Mouse (Mus musculus) induced T-regulatory cell, adult 2 months (primary cell): ENCODE measurements around the gene Pex5.
"Not testable (repeated sequence)": the region's sequence is repeated elsewhere in the genome, so short reads cannot be mapped to it uniquely, and the experiment has no call there.

Source experiments
- DNase-seq: peaks from one replicate; pipeline ENCODE4 v3.0.0-alpha.2; 2012; ENCODE audit warnings: low read depth

Gene Pex5

DNA sequence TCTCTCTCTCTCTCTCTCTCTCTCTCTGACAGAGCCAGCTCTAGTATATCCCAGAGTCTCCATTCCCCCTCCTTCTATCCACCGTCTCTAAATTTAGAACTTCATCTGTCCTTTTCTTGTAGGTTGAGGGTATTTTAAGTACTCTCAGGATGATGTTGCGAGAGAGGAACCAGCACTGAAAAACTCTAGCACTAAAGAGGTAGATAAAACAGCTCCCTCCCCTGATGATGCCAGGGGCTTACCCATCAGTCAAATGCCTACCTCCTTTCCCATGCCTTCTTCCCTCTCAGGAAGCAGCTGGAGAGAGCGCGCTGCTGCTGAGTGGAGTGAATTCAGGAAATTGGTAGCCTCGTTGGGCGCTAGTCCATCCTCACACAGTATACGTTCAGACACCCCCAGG, 12.4 kb upstream of the Pex5 start:
- DNase-seq, result no peak

- DNase-seq, result no peak
These were observed 11.7 kb upstream of the Pex5 start for GRCm38 (mm10) chr6:124426604-124427003.

DNA sequence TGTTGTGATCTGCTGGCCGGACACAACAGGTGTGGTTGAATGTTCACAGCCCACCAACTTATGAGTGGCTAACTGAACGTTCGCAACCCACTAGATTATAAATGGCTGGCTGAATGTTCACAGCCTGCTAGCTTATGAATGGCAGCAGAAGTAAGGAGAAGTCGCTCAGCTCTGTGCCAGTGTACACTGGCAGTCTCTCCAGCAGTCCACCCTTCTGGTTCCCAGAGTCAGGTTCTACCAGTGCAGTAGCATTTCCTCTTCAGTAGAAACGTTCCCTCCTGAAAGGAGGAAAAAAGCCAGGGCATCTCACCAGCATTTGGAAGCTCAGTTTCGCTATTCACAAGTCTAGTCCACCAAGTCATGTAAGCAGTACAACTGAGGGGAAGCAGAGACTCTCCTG, 10.7 kb upstream of the Pex5 start:
- DNase-seq, result no peak

GRCm38 (mm10) chr6:124425042-124425441, 10.2 kb upstream of the Pex5 start:
- DNase-seq, result not testable (repeated sequence)

DNA sequence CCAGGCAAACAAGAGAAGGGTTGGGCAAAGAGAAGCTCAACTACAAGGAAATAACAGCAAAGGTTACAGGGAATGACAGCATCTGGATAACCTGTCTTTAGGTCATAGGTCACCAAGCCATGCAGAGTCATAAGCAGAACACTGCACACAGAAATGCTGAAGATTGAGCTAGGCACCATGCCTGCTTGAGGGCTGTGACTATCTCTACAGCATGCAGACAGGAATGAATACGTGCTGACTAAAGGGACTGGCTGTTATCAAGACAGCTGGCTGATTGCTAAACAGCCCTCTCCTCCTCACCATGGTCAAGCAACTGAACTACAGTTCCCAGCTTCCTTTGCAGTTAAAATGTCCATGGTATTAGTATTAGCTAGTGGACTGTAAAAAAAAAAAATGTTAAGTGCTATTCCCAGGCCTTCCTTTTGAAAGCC, 9.2 kb upstream of the Pex5 start:
- no peak for DNase-seq

DNA sequence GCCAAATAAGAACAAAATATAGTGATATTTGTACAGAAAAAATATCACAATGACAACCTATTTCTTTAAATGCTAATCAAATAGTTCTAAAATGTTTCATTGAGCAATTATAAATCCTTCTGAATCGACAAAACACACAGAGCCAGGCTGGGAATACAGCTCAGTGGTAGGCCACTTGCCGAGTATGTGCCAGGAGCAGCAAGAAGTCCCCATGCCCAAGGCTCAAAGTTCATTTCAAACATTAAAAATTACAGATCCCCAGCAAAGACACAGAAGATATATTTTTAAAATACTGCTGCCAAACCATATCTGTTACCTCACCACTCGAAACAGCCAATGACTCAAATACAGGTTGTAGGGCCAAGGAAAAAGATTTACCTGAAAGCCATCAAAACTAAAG, 3.8 kb upstream of the Pex5 start:
- no peak for DNase-seq

DNA sequence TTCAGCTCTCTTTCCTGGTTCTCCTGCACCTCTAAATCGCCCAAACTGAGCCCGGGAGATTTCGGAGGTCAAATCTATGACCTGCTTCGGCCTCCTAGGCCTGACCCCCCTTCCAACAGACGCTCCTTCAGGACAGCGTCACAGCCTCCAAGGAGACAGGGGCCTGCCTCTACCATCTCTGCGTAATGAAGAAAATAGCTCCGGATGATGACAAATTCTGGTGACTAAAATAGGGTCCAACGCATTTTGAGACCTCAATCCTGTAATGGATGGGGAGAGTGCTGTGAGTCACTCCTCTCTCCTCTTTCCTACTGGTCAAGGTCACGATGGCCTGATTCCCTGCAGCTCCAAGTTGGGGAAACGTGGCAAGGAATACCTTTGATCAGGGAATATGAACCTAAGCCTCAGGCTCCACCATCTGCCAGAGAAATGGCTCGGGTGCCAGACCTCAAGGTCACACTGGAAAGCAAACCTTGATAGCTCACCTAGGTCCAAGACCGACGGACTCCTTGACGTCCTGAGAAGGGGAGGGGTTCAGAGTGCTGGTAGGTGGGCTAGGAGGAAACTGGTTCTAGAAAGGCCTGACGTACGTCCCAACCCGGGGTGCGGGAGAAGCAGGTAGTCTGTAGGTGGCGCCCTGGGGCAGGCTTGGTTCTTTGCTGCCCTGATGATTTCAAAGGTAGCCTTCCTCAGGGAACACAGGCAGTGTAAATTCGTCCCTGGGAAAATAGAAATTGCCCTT, 651 bp upstream of the Pex5 start:
- peak; percentile 88 for DNase-seq

- DNase-seq, result peak; percentile 65
These were observed 529 bp downstream of the Pex5 start for GRCm38 (mm10) chr6:124414150-124414926.

- no peak for DNase-seq
These were observed 1.1 kb downstream of the Pex5 start for GRCm38 (mm10) chr6:124413770-124414149.

GRCm38 (mm10) chr6:124408355-124408754, 6.5 kb downstream of the Pex5 start:
- DNase-seq, result no peak

GRCm38 (mm10) chr6:124407180-124407579, 7.7 kb downstream of the Pex5 start:
- no peak for DNase-seq

GRCm38 (mm10) chr6:124406326-124406725, 8.5 kb downstream of the Pex5 start:
- no peak for DNase-seq

DNA sequence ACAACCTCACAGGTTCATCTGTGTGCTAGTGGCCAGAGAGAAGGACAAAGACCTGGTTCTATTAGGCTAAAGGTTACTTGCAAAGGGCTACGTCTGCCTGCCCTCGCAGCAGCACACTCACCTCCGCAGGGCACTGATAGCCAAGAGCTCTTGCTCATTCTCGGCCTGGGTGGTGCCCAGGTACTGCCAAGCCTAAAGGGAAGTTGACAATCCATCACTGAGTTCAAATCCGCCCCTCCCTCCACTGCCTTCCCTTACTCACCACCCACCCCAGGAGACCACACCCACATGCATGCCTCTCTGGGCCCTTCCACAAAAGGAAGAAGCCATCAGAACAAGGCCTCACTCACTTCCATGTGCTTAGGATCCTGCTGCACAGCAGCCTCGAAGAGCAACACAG, 15.1 kb downstream of the Pex5 start:
- DNase-seq, result no peak

DNA sequence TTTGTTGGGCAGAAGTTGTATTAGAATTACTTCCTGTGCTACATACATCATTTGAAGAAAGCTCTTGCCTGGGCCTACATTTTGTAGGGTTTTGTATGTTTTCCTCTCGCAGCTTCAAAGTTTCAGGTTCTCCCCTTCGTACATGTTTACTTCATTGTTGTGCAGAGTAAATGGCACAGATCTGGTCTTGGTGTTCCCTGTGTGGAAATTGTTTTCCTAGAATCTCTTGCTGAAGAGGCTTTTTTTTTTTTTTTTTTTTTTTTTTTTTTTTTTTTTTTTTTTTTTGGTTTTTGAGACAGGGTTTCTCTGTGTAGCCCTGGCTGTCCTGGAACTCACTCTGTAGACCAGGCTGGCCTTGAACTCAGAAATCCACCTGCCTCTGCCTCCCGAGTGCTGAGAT, 19.9 kb downstream of the Pex5 start:
- DNase-seq, result not testable (repeated sequence)

GRCm38 (mm10) chr6:124380142-124380541, 34.7 kb downstream of the Pex5 start:
- peak; percentile 62 for DNase-seq

DNA sequence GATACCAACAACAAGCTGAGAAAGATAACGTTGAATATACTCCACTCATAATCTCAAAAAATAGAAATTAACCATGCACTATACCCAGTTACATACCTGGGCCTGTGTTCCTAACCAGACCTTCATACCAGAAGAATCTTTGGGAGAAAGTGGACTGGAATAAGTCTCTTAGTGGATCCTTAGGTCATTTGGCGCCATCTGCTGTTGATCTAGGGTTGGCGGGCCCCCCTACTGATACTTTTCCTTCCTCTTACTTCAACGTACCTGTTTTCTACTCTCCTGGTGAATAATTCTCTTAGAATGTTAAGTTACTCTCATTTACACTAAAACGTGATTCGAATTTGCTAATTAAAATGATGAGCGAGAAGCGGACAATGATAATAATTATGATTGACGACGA, 35.5 kb downstream of the Pex5 start:
- DNase-seq, result peak; percentile 75

DNA sequence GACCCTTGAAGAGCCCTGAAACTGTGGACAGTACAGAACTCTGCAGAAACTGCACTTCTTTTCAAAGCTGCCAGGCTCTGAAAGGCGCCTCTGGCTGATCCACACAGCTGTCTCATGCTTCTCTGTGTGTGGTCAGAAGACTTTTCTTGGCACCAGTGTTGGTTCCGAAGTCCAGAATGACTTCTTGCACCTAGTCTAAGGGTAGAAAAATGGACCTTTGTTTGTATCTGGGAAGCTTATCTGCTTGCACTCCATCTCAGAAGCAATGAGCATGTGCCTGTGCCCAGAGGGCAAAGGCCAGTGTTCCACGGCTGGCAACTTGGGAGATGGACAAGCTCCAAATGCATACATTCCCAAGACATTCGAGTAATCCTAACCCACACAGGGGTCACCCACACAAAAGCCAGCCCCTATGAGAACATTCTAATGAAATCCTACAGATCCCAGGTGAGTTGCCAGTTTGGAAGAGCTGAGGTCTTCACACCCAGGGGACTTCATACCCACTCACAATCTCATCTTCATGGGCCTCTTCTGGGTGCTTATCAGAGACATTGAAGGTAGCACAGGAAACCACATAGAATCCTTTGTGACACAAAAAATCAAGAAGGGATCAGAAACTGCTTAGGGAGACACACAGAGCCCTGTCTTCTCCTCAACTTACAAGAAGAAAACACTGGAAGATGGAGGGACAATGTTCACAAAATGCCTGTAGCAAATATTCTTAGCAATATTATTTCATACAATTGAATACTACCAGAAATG, 37.2 kb downstream of the Pex5 start:
- DNase-seq, result no peak

DNA sequence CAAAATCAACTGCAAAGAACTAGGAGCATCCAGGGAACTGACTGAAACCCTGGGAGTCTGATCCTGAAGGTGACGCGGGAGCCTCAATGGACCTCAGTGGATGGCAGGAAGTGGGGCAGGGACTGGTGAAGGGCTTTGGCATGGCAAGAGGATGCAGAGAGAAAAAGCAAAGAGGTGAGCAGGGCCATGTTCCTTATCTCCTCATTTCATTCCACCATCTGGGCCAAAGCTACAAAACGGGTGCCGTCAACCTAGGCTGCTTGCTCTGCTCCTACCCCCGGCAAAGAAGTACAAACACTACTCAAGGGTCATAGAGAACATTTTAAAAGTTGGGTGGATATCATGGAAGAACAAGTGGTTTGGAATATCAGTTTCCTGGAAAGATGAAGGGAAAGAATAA, 38.6 kb downstream of the Pex5 start:
- peak; percentile 27 for DNase-seq

DNA sequence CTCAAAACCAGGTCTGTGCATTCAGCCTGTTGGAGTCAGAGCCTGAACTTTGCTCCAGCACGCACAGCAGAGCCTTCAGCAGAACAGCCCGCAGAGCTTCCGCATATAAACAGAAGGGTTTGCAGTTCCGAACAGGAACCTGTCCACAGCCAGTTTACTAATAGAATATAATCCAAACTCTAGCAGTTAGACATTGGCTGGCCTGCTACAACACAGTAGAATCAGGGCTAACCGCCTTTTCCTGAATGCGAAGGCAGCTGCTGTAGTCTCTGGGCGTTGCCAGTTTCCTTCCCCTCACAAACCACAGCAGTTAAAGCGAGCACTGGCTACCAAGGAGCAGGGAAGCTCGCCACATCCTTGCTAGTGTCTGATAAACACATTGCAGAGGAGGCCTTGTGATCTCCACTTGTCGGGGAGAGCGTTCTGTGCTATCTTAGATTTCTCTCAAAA, 39.4 kb downstream of the Pex5 start:
- peak; percentile 83 for DNase-seq

GRCm38 (mm10) chr6:124374683-124375082, 40.2 kb downstream of the Pex5 start:
- peak; percentile 10 for DNase-seq

GRCm38 (mm10) chr6:124373584-124374206, 41.2 kb downstream of the Pex5 start:
- DNase-seq, result no peak

DNA sequence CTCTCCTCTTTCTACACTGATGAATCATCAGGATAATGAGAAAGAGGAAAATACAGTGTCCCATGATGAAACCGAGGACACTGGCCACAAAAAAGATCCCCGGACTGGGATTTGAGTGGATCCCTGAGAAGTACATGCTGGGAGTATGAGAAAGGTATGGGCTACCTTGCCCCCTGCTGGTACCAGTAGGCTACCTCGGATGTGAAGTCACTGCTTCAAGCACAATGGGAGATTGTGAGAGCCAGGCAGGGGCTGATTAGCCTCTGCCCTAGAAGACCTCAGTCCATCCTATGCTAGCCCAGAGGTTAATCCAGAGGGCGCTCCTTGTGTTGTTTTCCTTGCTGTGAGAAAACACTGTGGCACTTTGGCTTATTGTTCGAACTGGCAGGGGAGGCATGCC, 50.5 kb downstream of the Pex5 start:
- DNase-seq, result no peak
